ENCODE assay signal across 12 mouse cellular contexts in genomic region chr1:176349909-176350495, GRCm38 (mm10).
"Had no signal": no experiment of that assay in that cellular context is flagged by ENCODE, and none has a peak within 500 bp of the region (broad histone marks: within the 10 kb centered on the region; RNA-seq: fewer than 3 reads in every experiment).

No protein-coding gene starts in this region.

- H3K4me2 ChIP-seq: limb, embryonic 13.5 days; neural tube, embryonic 12.5 days had no signal

- H3K4me1 ChIP-seq: limb, embryonic 13.5 days had no signal

- H3K9me3 ChIP-seq: limb, embryonic 13.5 days; neural tube, embryonic 12.5 days had no signal

- H3K36me3 ChIP-seq: limb, embryonic 13.5 days; neural tube, embryonic 12.5 days had no signal

- H3K4me3 ChIP-seq: limb, embryonic 13.5 days; neural tube, embryonic 12.5 days had no signal

- H3K9ac ChIP-seq: limb, embryonic 13.5 days; liver, embryonic 14.5 days; neural tube, embryonic 12.5 days had no signal

- H3K27me3 ChIP-seq: limb, embryonic 13.5 days; neural tube, embryonic 12.5 days had no signal

- DNase-seq: kidney, adult 8-10 months; left cerebral cortex, postnatal 4 days; lung, adult 18-20 months; midbrain, embryonic 14.5 days; right cerebral cortex, postnatal 4 days; spleen, adult 18-20 months; thymus, adult 18-20 months; thymus, postnatal 14 days had no signal

- ATAC-seq: intestine, embryonic 16.5 days had no signal

- H3K27ac ChIP-seq: limb, embryonic 13.5 days; liver, embryonic 14.5 days; neural tube, embryonic 12.5 days had no signal
